19 mouse cellular contexts compared by ENCODE assay signal in genomic region chr1:176828666-176829065, GRCm38 (mm10). TPM values are rescaled to one million over a fixed set of nuclear protein-coding genes. Genes with fewer than 3 reads are reported as not detected.
DNase-seq lines count a peak whose midpoint lies in the region; ATAC-seq lines count a peak whose summit lies in the region.
"Had no signal": no experiment of that assay in that cellular context is flagged by ENCODE, and none has a peak within 500 bp of the region (broad histone marks: within the 10 kb centered on the region; RNA-seq: fewer than 3 reads in every experiment).

No protein-coding gene starts in this region.

- H3K9me3 ChIP-seq in midbrain, embryonic 11.5 days (ENCODE audit: control insufficient read depth, low read length), result no peaks in the 10 kb centered on the region
- no peaks in the 10 kb centered on the region for H3K9me3 ChIP-seq in midbrain, embryonic 15.5 days
- H3K9me3 ChIP-seq: embryonic facial prominence, embryonic 12.5 days; forebrain, embryonic 15.5 days; heart, embryonic 15.5 days; hindbrain, embryonic 13.5 days had no signal

- WGBS in midbrain, embryonic 11.5 days, result 94% methylated on average over 12 of the region's 12 CpGs
- WGBS in midbrain, embryonic 15.5 days, result 92% methylated on average over 12 of the region's 12 CpGs
- WGBS in macrophage (ENCODE audit: missing documents), result 90% methylated on average over 12 of the region's 12 CpGs

- ATAC-seq in midbrain, embryonic 11.5 days (ENCODE audit: low FRiP score), result no peak
- no peak for ATAC-seq in midbrain, embryonic 15.5 days (replicated peaks)
- ATAC-seq: forebrain, embryonic 15.5 days; hindbrain, postnatal 0 days had no signal

- H3K4me2 ChIP-seq in midbrain, embryonic 11.5 days, result no peak overlapping the region
- H3K4me2 ChIP-seq in midbrain, embryonic 15.5 days, result no peak overlapping the region
- H3K4me2 ChIP-seq: embryonic facial prominence, embryonic 12.5 days; forebrain, embryonic 15.5 days; heart, embryonic 11.5 days; heart, embryonic 15.5 days; hindbrain, embryonic 13.5 days had no signal

- no peaks in the 10 kb centered on the region for H3K27me3 ChIP-seq in midbrain, embryonic 11.5 days (ENCODE audit: control insufficient read depth, insufficient read depth, low read length)
- H3K27me3 ChIP-seq in midbrain, embryonic 15.5 days (replicated peaks), result no peaks in the 10 kb centered on the region
- H3K27me3 ChIP-seq: embryonic facial prominence, embryonic 12.5 days; forebrain, embryonic 15.5 days; heart, embryonic 15.5 days; hindbrain, embryonic 13.5 days had no signal

- H3K36me3 ChIP-seq in midbrain, embryonic 11.5 days (ENCODE audit: control insufficient read depth, insufficient read depth, low read length), result no peaks in the 10 kb centered on the region
- H3K36me3 ChIP-seq in midbrain, embryonic 15.5 days (replicated peaks), result 0 out of 2 replicates have a peak, but pooled peaks cover 2% of the 10 kb centered on the region
- peaks cover 3% of the 10 kb centered on the region; the same call in 1 of the 2 replicates for H3K36me3 ChIP-seq in macrophage (ENCODE audit: inconsistent target)
- H3K36me3 ChIP-seq: embryonic facial prominence, embryonic 12.5 days; forebrain, embryonic 15.5 days; heart, embryonic 15.5 days had no signal

- peaks cover 56% of the 10 kb centered on the region for H3K79me2 ChIP-seq in macrophage (ENCODE audit: inconsistent target)

- no peak overlapping the region for H3K27ac ChIP-seq in midbrain, embryonic 11.5 days (ENCODE audit: low read depth, low read length)
- no peak overlapping the region for H3K27ac ChIP-seq in midbrain, embryonic 15.5 days
- peak overlapping the region; percentile 96 for H3K27ac ChIP-seq in macrophage
- H3K27ac ChIP-seq: embryonic facial prominence, embryonic 12.5 days; forebrain, embryonic 15.5 days; heart, embryonic 15.5 days; hindbrain, embryonic 13.5 days; hindbrain, postnatal 0 days had no signal

- H3K4me1 ChIP-seq in midbrain, embryonic 11.5 days (ENCODE audit: control insufficient read depth, insufficient read depth, low read length), result no peaks in the 10 kb centered on the region
- no peaks in the 10 kb centered on the region for H3K4me1 ChIP-seq in midbrain, embryonic 15.5 days
- H3K4me1 ChIP-seq: embryonic facial prominence, embryonic 12.5 days; forebrain, embryonic 15.5 days; hindbrain, embryonic 13.5 days had no signal

- H3K9ac ChIP-seq in midbrain, embryonic 11.5 days (ENCODE audit: low read length), result no peak overlapping the region
- H3K9ac ChIP-seq in midbrain, embryonic 15.5 days, result no peak overlapping the region
- H3K9ac ChIP-seq: embryonic facial prominence, embryonic 12.5 days; forebrain, embryonic 15.5 days; heart, embryonic 15.5 days; hindbrain, embryonic 13.5 days had no signal

- peak; percentile 56 to 69 for DNase-seq in gastrocnemius, adult 8-10 months (ENCODE audit: low spot score in 2 of 2)
- DNase-seq in gastrocnemius, postnatal 10 days, result no peak
- peak; percentile 61 for DNase-seq in midbrain, embryonic 11.5 days (ENCODE audit: low spot score, missing footprints)
- DNase-seq in T-cell, adult 2 months (ENCODE audit: low spot score), result no peak
- DNase-seq: adrenal gland, adult 8-10 months; adrenal gland, postnatal 36 days; cerebellum, adult 11-12 months; cerebellum, adult 9-10 months; cerebellum, postnatal 25 days; heart, adult 18-20 months; heart, postnatal 14 days had no signal

- no peak overlapping the region for H3K4me3 ChIP-seq in midbrain, embryonic 11.5 days (ENCODE audit: low read depth, low read length)
- H3K4me3 ChIP-seq in midbrain, embryonic 15.5 days, result no peak overlapping the region
- no peak overlapping the region for H3K4me3 ChIP-seq in macrophage (ENCODE audit: inconsistent target)
- H3K4me3 ChIP-seq: embryonic facial prominence, embryonic 12.5 days; forebrain, embryonic 15.5 days; heart, embryonic 15.5 days; hindbrain, embryonic 13.5 days had no signal

RNA-seq across cellular contexts. Expression of gene Sdccag8, which starts 14.2 kb away (rescaled TPM):
- 1 to 10 TPM; 4.7 to 8.8 (median 6.4) TPM for total RNA-seq in gastrocnemius, adult 8-10 months (2022)
- 1 to 10 TPM; 7.2 to 7.6 TPM for total RNA-seq in gastrocnemius, postnatal 10 days (2021)
- 29.4 and 30.1 TPM in 2 replicates for polyA plus RNA-seq in midbrain, embryonic 11.5 days (2014; fragmentation: Nextera tagmentation; extraction: Ambion mirVana)
- 27.8 and 28.2 TPM in 2 replicates for polyA plus RNA-seq in midbrain, embryonic 15.5 days (2015; fragmentation: Nextera tagmentation; extraction: Ambion mirVana)
- 100 to 1,000 TPM in 20 of 26 experiments, 10 to 100 TPM in 6; 19.6 to 230 (median 169) TPM for total RNA-seq in macrophage (2018; cell fraction: chromatin; rRNA removed)
- total RNA-seq in macrophage (2018; cell fraction: cytosol; rRNA removed), result 10 to 100 TPM; 12.2 to 27.5 (median 20.8) TPM
- total RNA-seq in macrophage (2018; cell fraction: nucleus; rRNA removed), result 100 to 1,000 TPM in 2 of 26 experiments, 10 to 100 TPM in 24; 12.3 to 130 (median 61.5) TPM
- polyA plus RNA-seq in macrophage (2018), result 13.2 to 28.0 TPM (median 16.9 TPM) in 3 replicates

RNA-seq across cellular contexts. Expression of gene Cep170, which starts 14.8 kb away (rescaled TPM):
- total RNA-seq in gastrocnemius, adult 8-10 months (2022), result 10 to 100 TPM; 14.4 to 25.3 (median 14.6) TPM
- 10 to 100 TPM; 23.6 to 32.7 TPM for total RNA-seq in gastrocnemius, postnatal 10 days (2021)
- 69.2 and 80.3 TPM in 2 replicates for polyA plus RNA-seq in midbrain, embryonic 11.5 days (2014; fragmentation: Nextera tagmentation; extraction: Ambion mirVana)
- polyA plus RNA-seq in midbrain, embryonic 15.5 days (2015; fragmentation: Nextera tagmentation; extraction: Ambion mirVana), result 133 and 138 TPM in 2 replicates
- 100 to 1,000 TPM in 21 of 26 experiments, 10 to 100 TPM in 5; 50.2 to 314 (median 236) TPM for total RNA-seq in macrophage (2018; cell fraction: chromatin; rRNA removed)
- 10 to 100 TPM; 26.3 to 74.1 (median 57.0) TPM for total RNA-seq in macrophage (2018; cell fraction: cytosol; rRNA removed)
- total RNA-seq in macrophage (2018; cell fraction: nucleus; rRNA removed), result 100 to 1,000 TPM in 22 of 26 experiments, 10 to 100 TPM in 4; 47.9 to 313 (median 152) TPM
- 31.7 to 45.2 TPM (median 34.6 TPM) in 3 replicates for polyA plus RNA-seq in macrophage (2018)

Comparison
In these comparisons a context has a peak if more than half of its experiments do, and no peak if none do; other contexts are left out.
1. DNase-seq: peak in gastrocnemius, adult 8-10 months (2 of 2) and midbrain, embryonic 11.5 days (single experiment); none in gastrocnemius, postnatal 10 days (single experiment) and T-cell, adult 2 months (single experiment).